Mouse (Mus musculus) heart, embryonic 13.5 days (tissue): ENCODE data around the gene Csrnp2. TPM values are rescaled to one million over a fixed set of nuclear protein-coding genes. Genes with fewer than 3 reads are reported as not detected.

Experiments used
- ATAC-seq: fragments of 200-750 bp; cut with Nextera tagmentation; 2 replicates; pipeline ENCODE4 v1.8.0; 2017; ENCODE audit warnings: moderate TSS enrichment; ENCODE audit not compliant: insufficient number of reproducible peaks, low FRiP score, low TSS enrichment; ENCODE audit errors: extremely low read depth
- H3K27ac ChIP-seq: fragments of 300-500 bp; sonication (generic); replicated peaks from 2 replicates; pipeline ENCODE4 v1.5.1; 2015; ENCODE audit warnings: moderate library complexity, mild to moderate bottlenecking, inconsistent platforms
- H3K27me3 ChIP-seq: fragments of 300-500 bp; sonication (generic); replicated peaks from 2 replicates; pipeline ENCODE4 v1.6.1; 2015; ENCODE audit warnings: mild to moderate bottlenecking, inconsistent platforms
- H3K36me3 ChIP-seq: fragments of 300-500 bp; sonication (generic); 2 replicates; pipeline ENCODE4 v1.6.1; 2015; ENCODE audit warnings: mild to moderate bottlenecking, inconsistent platforms
- H3K4me1 ChIP-seq: fragments of 300-500 bp; sonication (generic); 2 replicates; pipeline ENCODE4 v1.6.1; 2015; ENCODE audit warnings: inconsistent platforms
- H3K4me2 ChIP-seq: fragments of 300-500 bp; sonication (generic); 2 replicates; pipeline ENCODE4 v1.6.1; 2015; ENCODE audit warnings: inconsistent platforms, mild to moderate bottlenecking, moderate library complexity
- H3K4me3 ChIP-seq: fragments of 300-500 bp; sonication (generic); 2 replicates; pipeline ENCODE4 v1.5.1; 2015; ENCODE audit warnings: moderate library complexity, mild to moderate bottlenecking, inconsistent platforms
- H3K9ac ChIP-seq: fragments of 300-500 bp; sonication (generic); 2 replicates; pipeline ENCODE4 v1.6.1; 2015; ENCODE audit warnings: inconsistent platforms, mild to moderate bottlenecking, moderate library complexity
- H3K9me3 ChIP-seq: fragments of 300-500 bp; sonication (generic); 2 replicates; pipeline ENCODE4 v1.6.1; 2016; ENCODE audit warnings: inconsistent platforms
- WGBS: fragments of 180-500 bp; shearing (Covaris S2); methylation state at CpG from one replicate; pipeline ENCODE4 v1.1.7; 2015; ENCODE audit warnings: mixed read lengths; 5-methylcytosine and 5-hydroxymethylcytosine counted together
- polyA plus RNA-seq: library from polyadenylated mRNA; unstranded; fragments of >200 nt; fragmentation: Nextera tagmentation; extraction: Ambion mirVana; gene quantifications from 2 replicates; pipeline ENCODE4 v1.2.1, GENCODE M21; 2015

Gene Csrnp2
- polyA plus RNA-seq, 1 experiment from 2014 or later, result 8.7 TPM

- Histone ChIP-seq H3K27ac (no peak overlapping the region), H3K9ac (no peak overlapping the region), H3K4me1 (peaks cover 12% of the 10 kb centered on the region), H3K36me3 (peaks cover 82% of the 10 kb centered on the region), H3K4me2 (no peak overlapping the region), H3K4me3 (no peak overlapping the region), H3K9me3 (no peaks in the 10 kb centered on the region), H3K27me3 (no peaks in the 10 kb centered on the region)
- ATAC-seq, result no peak
- WGBS, result 77% methylated on average over 7 of the region's 7 CpGs
Observed at GRCm38 (mm10) chr15:100473926-100474503, 21.3 kb downstream of the Csrnp2 start.

GRCm38 (mm10) chr15:100470037-100470436 lies 25.3 kb downstream of the Csrnp2 start:
- peak overlapping the region; percentile 96 for H3K4me2 ChIP-seq
- ATAC-seq, result no peak
- H3K27ac ChIP-seq, result no peak overlapping the region
- no peaks in the 10 kb centered on the region for H3K9me3 ChIP-seq
- H3K36me3 ChIP-seq, result peaks cover 43% of the 10 kb centered on the region
- 39% methylated on average over 10 of the region's 10 CpGs for WGBS
- peak overlapping the region; percentile 93 for H3K9ac ChIP-seq
- H3K4me1 ChIP-seq, result peaks cover 24% of the 10 kb centered on the region
- H3K27me3 ChIP-seq, result no peaks in the 10 kb centered on the region
- peak overlapping the region; percentile 91 for H3K4me3 ChIP-seq

GRCm38 (mm10) chr15:100469189-100469545 lies 26.1 kb downstream of the Csrnp2 start:
- no peaks in the 10 kb centered on the region for H3K9me3 ChIP-seq
- ATAC-seq, result no peak
- H3K9ac ChIP-seq, result peak overlapping the region; percentile 93
- peak overlapping the region; percentile 90 for H3K27ac ChIP-seq
- H3K27me3 ChIP-seq, result no peaks in the 10 kb centered on the region
- H3K4me3 ChIP-seq, result peak overlapping the region; percentile 91
- H3K4me1 ChIP-seq, result peaks cover 24% of the 10 kb centered on the region
- peak overlapping the region; percentile 96 for H3K4me2 ChIP-seq
- WGBS, result 0% methylated on average over 19 of the region's 19 CpGs
- H3K36me3 ChIP-seq, result peaks cover 35% of the 10 kb centered on the region

GRCm38 (mm10) chr15:100468295-100469188 lies 26.7 kb downstream of the Csrnp2 start, which contains the start of gene Letmd1:
Gene Letmd1 (plus strand): TSS chr15:100469023.
- Histone ChIP-seq H3K27me3 (no peaks in the 10 kb centered on the region), H3K4me2 (peak within 1 kb of the TSS; percentile 96), H3K9ac (peak within 1 kb of the TSS; percentile 93), H3K4me1 (peaks cover 24% of the 10 kb centered on the region), H3K9me3 (no peaks in the 10 kb centered on the region), H3K36me3 (peaks cover 28% of the 10 kb centered on the region), H3K27ac (peak within 1 kb of the TSS; percentile 90), H3K4me3 (peak within 1 kb of the TSS; percentile 91)
- WGBS, result 2% methylated on average over 80 of the region's 84 CpGs
- ATAC-seq, result peak; percentile 85

GRCm38 (mm10) chr15:100467738-100468137 lies 27.6 kb downstream of the Csrnp2 start:
- Histone ChIP-seq H3K4me1 (peaks cover 24% of the 10 kb centered on the region), H3K4me2 (peak overlapping the region; percentile 96), H3K9me3 (no peaks in the 10 kb centered on the region), H3K9ac (peak overlapping the region; percentile 93), H3K36me3 (peaks cover 21% of the 10 kb centered on the region), H3K27ac (no peak overlapping the region), H3K4me3 (peak overlapping the region; percentile 91; the same call in 1 of the 2 replicates), H3K27me3 (no peaks in the 10 kb centered on the region)
- 38% methylated on average over 8 of the region's 8 CpGs for WGBS
- no peak for ATAC-seq

- H3K9me3 ChIP-seq, result no peaks in the 10 kb centered on the region
- H3K27ac ChIP-seq, result no peak overlapping the region
- H3K9ac ChIP-seq, result no peak overlapping the region
- no peak overlapping the region for H3K4me3 ChIP-seq
- H3K27me3 ChIP-seq, result peaks cover 1% of the 10 kb centered on the region; the same call in 1 of the 2 replicates
- no peak overlapping the region for H3K4me2 ChIP-seq
- 64% methylated on average over 2 of the region's 2 CpGs for WGBS
- H3K36me3 ChIP-seq, result no peaks in the 10 kb centered on the region
- H3K4me1 ChIP-seq, result peaks cover 35% of the 10 kb centered on the region
- no peak for ATAC-seq
Observed at GRCm38 (mm10) chr15:100465432-100465831, 29.9 kb downstream of the Csrnp2 start.

GRCm38 (mm10) chr15:100463712-100464111 lies 31.6 kb downstream of the Csrnp2 start:
- peaks cover 24% of the 10 kb centered on the region for H3K4me1 ChIP-seq
- H3K36me3 ChIP-seq, result no peaks in the 10 kb centered on the region
- H3K27ac ChIP-seq, result no peak overlapping the region
- 24% methylated on average over 6 of the region's 6 CpGs for WGBS
- no peak overlapping the region for H3K4me3 ChIP-seq
- no peak overlapping the region for H3K4me2 ChIP-seq
- no peaks in the 10 kb centered on the region for H3K9me3 ChIP-seq
- no peak for ATAC-seq
- no peak overlapping the region for H3K9ac ChIP-seq
- peaks cover 15% of the 10 kb centered on the region for H3K27me3 ChIP-seq

- Histone ChIP-seq H3K4me3 (no peak overlapping the region), H3K36me3 (no peaks in the 10 kb centered on the region), H3K4me2 (no peak overlapping the region), H3K27me3 (peaks cover 17% of the 10 kb centered on the region), H3K9me3 (no peaks in the 10 kb centered on the region), H3K4me1 (peaks cover 12% of the 10 kb centered on the region), H3K27ac (no peak overlapping the region), H3K9ac (no peak overlapping the region)
- 75% methylated on average over 5 of the region's 5 CpGs for WGBS
- ATAC-seq, result no peak
Observed at GRCm38 (mm10) chr15:100462086-100462485, 33.2 kb downstream of the Csrnp2 start.

- ATAC-seq, result no peak
- 56% methylated on average over 9 of the region's 9 CpGs for WGBS
- Histone ChIP-seq H3K27ac (no peak overlapping the region), H3K9ac (no peak overlapping the region), H3K4me2 (no peak overlapping the region), H3K4me1 (peaks cover 12% of the 10 kb centered on the region), H3K36me3 (no peaks in the 10 kb centered on the region), H3K27me3 (peaks cover 18% of the 10 kb centered on the region), H3K9me3 (no peaks in the 10 kb centered on the region), H3K4me3 (no peak overlapping the region)
Observed at GRCm38 (mm10) chr15:100461646-100462045, 33.6 kb downstream of the Csrnp2 start.

GRCm38 (mm10) chr15:100460942-100461341 lies 34.3 kb downstream of the Csrnp2 start:
- H3K9ac ChIP-seq, result no peak overlapping the region; the same call in 1 of the 2 replicates
- 14% methylated on average over 12 of the region's 12 CpGs for WGBS
- H3K27ac ChIP-seq, result no peak overlapping the region
- ATAC-seq, result peak; percentile 63
- peaks cover 12% of the 10 kb centered on the region for H3K4me1 ChIP-seq
- peak overlapping the region; percentile 58 for H3K4me2 ChIP-seq
- H3K9me3 ChIP-seq, result no peaks in the 10 kb centered on the region
- peak overlapping the region; percentile 22 for H3K4me3 ChIP-seq
- peaks cover 23% of the 10 kb centered on the region for H3K27me3 ChIP-seq
- no peaks in the 10 kb centered on the region for H3K36me3 ChIP-seq

- Histone ChIP-seq H3K4me2 (no peak overlapping the region), H3K27ac (no peak overlapping the region), H3K4me3 (no peak overlapping the region), H3K27me3 (peaks cover 23% of the 10 kb centered on the region), H3K9ac (no peak overlapping the region), H3K36me3 (no peaks in the 10 kb centered on the region), H3K9me3 (no peaks in the 10 kb centered on the region), H3K4me1 (peaks cover 12% of the 10 kb centered on the region)
- 34% methylated on average over 10 of the region's 10 CpGs for WGBS
- ATAC-seq, result no peak
Observed at GRCm38 (mm10) chr15:100458055-100458454, 37.2 kb downstream of the Csrnp2 start.
